Mouse (Mus musculus) testis, postnatal 14 days (tissue): ENCODE results near the gene Filip1l.
A peak's percentile ranks its signal among the peaks of the same experiment; 100 is the strongest.

ENCODE experiments used
- DNase-seq: peaks from one replicate; pipeline ENCODE4 v3.0.0; 2021; ENCODE audit warnings: low spot score

Filip1l gene

GRCm38 (mm10) chr16:57398387-57399214 is 45.7 kb downstream of the Filip1l start:
- peak; percentile 29 for DNase-seq

GRCm38 (mm10) chr16:57399566-57399965 is 46.7 kb downstream of the Filip1l start:
- DNase-seq = no peak

- DNase-seq = no peak
Measured at GRCm38 (mm10) chr16:57401702-57402101, 48.8 kb downstream of the Filip1l start.

GRCm38 (mm10) chr16:57402910-57403309 is 50.0 kb downstream of the Filip1l start:
- no peak for DNase-seq

GRCm38 (mm10) chr16:57403825-57404224 is 50.9 kb downstream of the Filip1l start:
- DNase-seq = no peak

- DNase-seq = no peak
Measured at GRCm38 (mm10) chr16:57412766-57413165, 59.9 kb downstream of the Filip1l start.

GRCm38 (mm10) chr16:57416049-57416448 is 63.2 kb downstream of the Filip1l start:
- no peak for DNase-seq

GRCm38 (mm10) chr16:57417017-57417416 is 64.1 kb downstream of the Filip1l start:
- no peak for DNase-seq

- DNase-seq = no peak
Measured at GRCm38 (mm10) chr16:57417955-57418354, 65.1 kb downstream of the Filip1l start.

GRCm38 (mm10) chr16:57419332-57419731 is 66.4 kb downstream of the Filip1l start:
- peak; percentile 20 for DNase-seq

- no peak for DNase-seq
Measured at GRCm38 (mm10) chr16:57419881-57420280, 67.0 kb downstream of the Filip1l start.

GRCm38 (mm10) chr16:57420773-57421556 is 68.1 kb downstream of the Filip1l start:
- no peak for DNase-seq

GRCm38 (mm10) chr16:57421680-57422417 is 69.0 kb downstream of the Filip1l start:
- DNase-seq = no peak

GRCm38 (mm10) chr16:57423001-57423800 is 70.3 kb downstream of the Filip1l start:
- DNase-seq = no peak

- DNase-seq = no peak
Measured at GRCm38 (mm10) chr16:57426680-57427079, 73.8 kb downstream of the Filip1l start.

- peak; percentile 74 for DNase-seq
Measured at GRCm38 (mm10) chr16:57427516-57428285, 74.8 kb downstream of the Filip1l start.

GRCm38 (mm10) chr16:57428977-57429376 is 76.1 kb downstream of the Filip1l start:
- no peak for DNase-seq

- DNase-seq = no peak
Measured at GRCm38 (mm10) chr16:57431294-57431693, 78.4 kb downstream of the Filip1l start.

GRCm38 (mm10) chr16:57433173-57433572 is 80.3 kb downstream of the Filip1l start:
- DNase-seq = no peak

GRCm38 (mm10) chr16:57433671-57434070 is 80.8 kb downstream of the Filip1l start:
- no peak for DNase-seq

- DNase-seq = no peak
Measured at GRCm38 (mm10) chr16:57434640-57435039, 81.7 kb downstream of the Filip1l start.
